Mouse (Mus musculus) heart, postnatal 25 days (tissue): ENCODE results near the gene Fuca1. TPM values are rescaled to one million over a fixed set of nuclear protein-coding genes. Genes with fewer than 3 reads are reported as not detected.
A peak's percentile ranks its signal among the peaks of the same experiment; 100 is the strongest.

Experiments used
- DNase-seq: peaks from one replicate; pipeline ENCODE4 v3.0.0; 2022; ENCODE audit warnings: low spot score
- intact Hi-C: fragments of 180-260 bp; cut with DNase I; formaldehyde crosslinking; loops from one replicate; pipeline ENCODE4 v1.15.1; 2025
- total RNA-seq, 2 experiments: library from RNA; stranded (reverse); gene quantifications; 2 replicates each; pipeline ENCODE4 v1.2.3; 2021

The Fuca1 gene
- total RNA-seq, 2 experiments from 2014 or later = 27.4 to 29.0 TPM

DNA sequence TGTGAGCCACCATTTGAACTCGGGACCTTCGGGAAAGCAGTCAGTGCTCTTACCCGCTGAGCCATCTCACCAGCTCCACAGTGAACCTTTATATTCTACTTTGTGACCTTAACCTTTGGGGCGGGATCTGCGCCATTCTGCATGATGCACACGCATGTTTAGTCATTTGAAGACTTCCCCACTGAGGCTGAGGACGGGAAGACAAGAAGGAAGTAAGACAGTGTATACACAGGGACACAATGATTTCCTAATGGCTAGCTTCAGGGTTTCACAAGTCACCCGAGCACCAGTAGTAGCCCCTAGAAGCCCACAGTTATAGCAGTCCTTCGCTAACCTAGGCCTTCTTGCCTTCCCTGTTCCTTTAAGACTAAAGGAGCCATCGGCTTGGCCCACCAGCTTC lies 25.2 kb downstream of the Fuca1 start:
- intact Hi-C loops = no loop called here
- DNase-seq = no peak

DNA sequence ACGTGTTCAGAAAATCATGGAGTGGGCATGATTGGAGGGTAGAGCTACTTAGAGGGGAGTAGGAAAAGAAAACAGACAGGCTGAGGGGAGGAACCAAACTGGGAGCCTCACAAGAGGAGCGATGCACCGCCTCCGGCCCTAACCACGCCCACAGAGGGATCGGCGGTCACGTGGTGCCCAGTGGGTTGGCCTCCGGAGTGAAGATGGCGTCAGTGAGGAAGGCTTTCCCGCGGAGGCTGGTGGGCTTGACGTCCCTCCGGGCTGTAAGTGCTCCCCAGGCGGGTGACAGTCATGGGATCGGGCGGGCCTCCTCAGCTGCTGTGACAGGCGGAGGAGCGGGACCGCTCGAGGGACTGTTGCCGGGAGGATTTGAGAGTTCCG lies 25.7 kb downstream of the Fuca1 start, which contains the start of gene Hmgcl:
TSS of gene Hmgcl (plus strand) at position 171 of the 381 bp plus-strand sequence.
- intact Hi-C loops = no loop called here
- peak; percentile 91 for DNase-seq

DNA sequence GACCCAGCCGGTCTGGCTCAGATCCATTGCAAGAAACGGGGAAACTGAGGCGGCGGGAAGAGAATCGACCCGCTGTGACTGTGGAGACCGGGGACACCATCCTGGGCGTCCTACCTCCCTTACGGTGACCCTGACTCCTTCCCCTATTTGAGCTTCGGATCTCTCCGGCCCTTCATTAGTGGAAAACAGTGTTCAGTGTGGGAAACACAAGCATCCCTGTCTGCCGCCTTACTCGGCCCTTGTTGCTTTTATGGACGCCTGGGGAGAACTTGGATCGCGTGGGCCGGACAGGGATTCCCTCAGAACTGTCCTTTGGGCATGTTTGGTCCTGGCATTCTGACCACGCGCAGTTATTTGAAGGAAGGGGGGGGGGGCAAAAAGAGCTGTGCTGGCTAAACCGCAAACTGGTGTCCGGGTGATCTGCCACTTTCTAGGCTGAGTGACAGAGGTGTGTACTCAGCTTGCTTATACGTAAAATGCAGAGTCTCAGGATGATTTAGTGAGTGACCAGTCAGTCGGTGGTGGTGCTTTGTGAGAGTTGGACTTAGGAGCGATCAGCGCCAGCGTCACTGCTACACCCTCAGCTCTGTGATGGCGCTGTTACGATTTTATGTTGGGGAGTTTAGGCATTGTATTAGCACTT lies 26.2 kb downstream of the Fuca1 start:
- no peak for DNase-seq
- intact Hi-C loops = no loop called here

DNA sequence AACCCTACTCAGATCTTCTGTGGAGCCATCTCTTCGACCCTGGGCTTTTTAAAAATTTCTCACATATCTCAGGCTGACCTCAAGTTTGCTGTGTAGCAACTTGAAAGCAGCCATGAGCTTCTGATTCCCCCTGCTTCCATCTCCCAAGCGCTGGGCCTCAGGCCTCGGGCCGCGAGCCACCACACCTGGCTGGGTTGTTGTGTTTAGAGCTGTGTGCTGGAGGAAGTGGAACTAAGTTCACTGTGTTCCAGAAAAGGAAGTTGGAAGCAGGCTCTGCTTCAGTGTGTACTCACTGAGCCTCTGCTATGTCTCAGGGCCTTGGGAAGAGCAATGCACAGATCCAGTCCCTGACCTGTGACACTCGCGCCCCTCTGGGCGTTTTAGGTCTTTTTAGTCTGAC lies 27.6 kb downstream of the Fuca1 start:
- intact Hi-C loops = no loop called here
- DNase-seq = no peak

DNA sequence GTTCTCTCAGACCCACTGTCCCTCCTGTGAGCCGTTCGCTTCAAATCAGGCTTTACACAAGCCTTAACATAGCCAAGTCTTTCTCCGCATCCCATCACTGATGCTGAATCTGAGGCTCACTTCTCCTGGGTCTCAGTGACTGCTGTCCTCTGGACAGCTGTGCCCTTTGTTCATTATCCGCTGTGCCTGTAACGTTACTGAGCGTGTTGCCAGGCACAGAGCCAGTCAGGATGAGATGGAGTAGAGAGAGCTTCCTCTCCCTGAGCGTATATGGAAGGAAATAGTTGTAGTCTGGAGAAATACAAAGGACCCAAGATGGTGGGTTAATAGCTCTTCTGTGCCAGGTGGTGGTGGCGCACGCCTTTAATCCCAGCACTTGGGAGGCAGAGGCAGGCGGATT lies 28.9 kb downstream of the Fuca1 start:
- intact Hi-C loops = no loop called here
- no peak for DNase-seq

DNA sequence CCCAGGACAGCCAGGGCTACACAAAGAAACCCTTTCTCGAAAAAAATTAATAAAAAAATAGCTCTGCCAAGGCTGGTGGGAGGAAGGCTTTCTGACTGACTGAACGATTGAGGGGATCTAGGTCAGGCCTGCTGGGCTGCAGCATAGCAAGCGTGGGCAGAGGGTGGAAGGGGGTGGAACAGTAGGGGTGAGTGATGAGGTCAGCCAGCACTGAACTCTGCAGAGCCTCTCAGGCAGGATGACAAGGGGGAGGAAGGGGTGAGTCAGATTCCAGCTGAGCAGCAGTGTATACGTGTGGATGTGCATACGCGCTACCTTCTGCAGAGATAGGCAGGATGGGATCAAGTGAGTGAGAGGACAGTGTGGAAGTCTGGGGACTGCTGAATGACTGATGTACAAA lies 29.4 kb downstream of the Fuca1 start:
- no peak for DNase-seq
- intact Hi-C loops = no loop called here

DNA sequence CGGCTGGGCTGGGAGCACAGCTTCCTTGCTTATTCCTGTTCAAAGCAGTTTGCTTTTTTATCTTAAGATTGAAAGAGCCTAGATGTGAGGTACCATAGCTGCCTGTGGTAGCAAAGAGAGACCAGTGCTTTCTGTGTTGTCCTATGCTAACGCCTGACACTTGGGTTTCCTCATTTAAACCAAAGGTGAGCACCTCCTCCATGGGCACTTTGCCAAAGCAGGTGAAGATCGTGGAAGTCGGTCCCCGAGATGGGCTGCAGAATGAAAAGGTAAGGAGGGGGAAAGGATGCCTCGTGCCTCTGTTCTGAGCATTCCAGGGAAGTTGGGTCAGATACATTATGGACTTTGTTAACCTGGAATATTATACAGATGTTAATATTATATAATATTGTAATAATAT lies 29.8 kb downstream of the Fuca1 start:
- intact Hi-C loops = no loop called here
- no peak for DNase-seq

DNA sequence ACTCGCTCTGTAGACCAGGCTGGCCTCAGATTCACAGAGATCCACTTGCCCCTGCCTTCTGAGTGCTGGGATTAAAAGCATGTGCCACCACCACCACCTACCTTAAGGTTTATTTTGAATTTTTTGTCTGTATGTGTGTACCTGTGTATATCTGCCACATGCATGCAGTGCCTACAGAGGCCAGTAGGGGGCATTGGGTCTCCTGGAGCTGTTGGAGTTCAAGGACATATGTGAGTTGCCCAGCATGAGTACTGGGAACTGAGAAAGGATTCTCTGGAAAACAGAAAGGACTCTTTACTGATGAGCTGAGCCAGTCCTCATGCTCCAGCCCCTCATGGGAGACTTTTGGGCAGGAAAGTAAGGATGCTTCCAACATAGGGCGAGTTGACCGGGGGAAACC lies 31.0 kb downstream of the Fuca1 start:
- intact Hi-C loops = no loop called here

DNA sequence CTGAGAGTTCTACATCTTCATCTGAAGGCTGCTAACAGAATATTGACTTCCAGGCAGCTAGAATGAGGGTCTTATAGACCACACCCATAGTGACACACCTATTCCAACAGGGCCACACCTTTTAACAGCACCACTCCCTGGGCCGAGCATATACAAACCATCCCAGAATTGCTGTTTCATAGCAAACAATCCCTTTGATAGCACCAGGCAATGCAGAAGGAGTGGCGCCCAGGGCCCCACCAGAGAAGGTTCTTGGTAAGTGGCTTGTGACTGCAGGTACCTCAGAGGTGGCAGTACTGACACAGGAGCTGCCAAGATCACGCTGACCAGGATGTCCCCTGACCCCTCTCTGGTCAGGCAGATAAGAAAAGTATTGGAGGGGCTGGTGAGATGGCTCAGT lies 32.6 kb downstream of the Fuca1 start:
- no peak for DNase-seq
- intact Hi-C loops = no loop called here

More for the DNA sequence above, 31.0 kb downstream of the Fuca1 start:
- DNase-seq = no peak

DNA sequence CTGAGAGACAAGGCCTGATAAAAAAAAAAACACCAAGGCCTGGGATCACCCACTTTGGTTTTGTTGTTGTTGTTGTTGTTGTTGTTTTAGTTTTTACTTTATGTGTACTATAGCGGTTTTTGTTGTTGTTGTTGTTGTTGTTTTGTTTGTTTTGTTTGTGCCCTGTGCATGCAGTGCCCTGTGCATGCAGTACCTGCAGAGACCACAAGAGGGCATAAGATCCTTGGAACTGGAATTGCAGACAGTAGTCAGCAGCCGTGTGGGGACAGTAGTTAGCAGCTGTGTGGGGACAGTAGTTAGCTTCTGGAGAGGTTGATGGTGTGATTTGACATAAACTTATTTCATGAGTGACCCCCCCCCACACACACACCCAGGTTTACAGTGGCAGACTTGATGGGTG lies 33.7 kb downstream of the Fuca1 start:
- intact Hi-C loops = no loop called here

DNA sequence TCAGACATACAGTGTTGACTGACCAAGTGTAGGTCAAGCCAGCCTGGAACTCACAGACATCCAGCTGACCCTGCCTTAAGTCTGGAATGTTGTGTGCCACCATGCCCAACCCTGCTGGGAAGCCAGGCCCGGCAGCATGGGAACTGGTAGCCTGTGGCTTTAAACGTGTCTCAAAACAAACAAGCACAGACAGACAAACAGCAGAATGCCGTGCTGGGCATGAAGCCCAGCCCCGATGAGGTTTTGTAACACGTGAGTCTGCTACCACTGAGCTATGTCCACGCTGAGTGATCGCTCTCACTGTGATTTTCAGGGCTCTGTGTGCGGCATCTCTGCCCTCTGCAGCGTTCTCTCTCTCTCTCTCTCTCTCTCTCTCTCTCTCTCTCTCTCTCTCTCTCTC lies 35.4 kb downstream of the Fuca1 start:
- no peak for DNase-seq
- intact Hi-C loops = no loop called here

More for the DNA sequence above, 33.7 kb downstream of the Fuca1 start:
- DNase-seq = no peak

DNA sequence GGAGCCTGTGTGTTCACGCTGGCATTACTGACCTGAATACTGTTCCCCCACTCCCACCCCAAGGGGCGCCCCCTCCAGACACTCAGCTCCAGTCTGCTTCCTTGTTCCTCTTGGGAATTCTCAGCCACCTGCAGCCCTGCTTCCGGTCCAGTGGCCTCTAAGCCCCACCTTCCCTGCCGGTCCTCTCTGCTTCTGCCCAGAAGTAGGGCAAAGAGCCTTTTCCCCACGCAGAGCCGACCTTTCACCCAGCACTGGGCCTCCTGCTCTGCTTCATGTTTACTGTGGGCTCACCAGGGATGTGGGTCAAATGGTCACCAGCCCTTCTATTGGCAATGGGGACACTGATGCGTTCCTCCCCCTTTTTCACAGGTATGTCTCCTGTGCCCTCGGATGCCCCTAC lies 37.8 kb downstream of the Fuca1 start:
- DNase-seq = no peak
- intact Hi-C loops = no loop called here

DNA sequence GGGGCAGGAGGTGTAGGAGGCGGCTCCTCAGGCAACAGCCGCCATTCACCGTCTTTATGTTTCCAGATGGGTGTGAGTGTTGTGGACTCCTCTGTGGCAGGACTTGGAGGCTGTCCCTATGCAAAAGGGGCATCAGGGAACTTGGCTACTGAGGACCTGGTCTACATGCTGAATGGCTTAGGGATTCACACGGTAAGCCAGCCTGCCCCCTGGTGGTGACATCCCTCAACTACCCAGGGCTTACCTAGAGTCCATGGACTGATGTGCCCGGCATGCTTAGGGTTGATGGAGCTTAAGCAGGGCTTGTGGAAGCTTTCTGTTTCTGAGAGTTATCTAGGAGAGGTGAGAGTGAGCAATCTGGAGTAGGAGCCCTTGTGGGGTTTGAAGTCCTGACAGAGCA lies 40.2 kb downstream of the Fuca1 start:
- DNase-seq = no peak
- intact Hi-C loops = loop anchor here (2.0 to 5.0 kb wide), 2 partner anchors 72 to 92 kb away; partner anchors contain the start of gene Rpl11

DNA sequence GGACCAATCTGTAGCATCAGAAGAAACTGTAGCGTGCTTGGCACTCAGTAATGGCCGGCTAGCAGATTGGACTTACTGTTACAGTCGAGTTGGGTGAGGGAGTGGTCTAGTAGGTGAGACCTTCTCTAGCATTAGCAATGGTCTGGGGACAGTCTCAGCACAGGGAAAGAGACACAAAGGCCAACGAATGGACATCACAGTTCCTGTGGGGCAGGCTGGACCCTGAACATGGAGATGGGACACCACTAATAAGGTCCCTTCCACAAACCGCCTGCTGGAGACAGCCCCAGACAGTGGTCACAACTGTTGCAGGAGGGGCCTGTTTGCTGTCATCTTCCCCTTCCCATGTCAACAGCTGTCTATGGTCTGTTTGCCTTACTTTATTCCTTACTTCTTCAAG lies 41.2 kb downstream of the Fuca1 start:
- intact Hi-C loops = loop anchor here (2.0 to 5.0 kb wide), 2 partner anchors 73 to 91 kb away; partner anchors contain the start of gene Rpl11
- no peak for DNase-seq

DNA sequence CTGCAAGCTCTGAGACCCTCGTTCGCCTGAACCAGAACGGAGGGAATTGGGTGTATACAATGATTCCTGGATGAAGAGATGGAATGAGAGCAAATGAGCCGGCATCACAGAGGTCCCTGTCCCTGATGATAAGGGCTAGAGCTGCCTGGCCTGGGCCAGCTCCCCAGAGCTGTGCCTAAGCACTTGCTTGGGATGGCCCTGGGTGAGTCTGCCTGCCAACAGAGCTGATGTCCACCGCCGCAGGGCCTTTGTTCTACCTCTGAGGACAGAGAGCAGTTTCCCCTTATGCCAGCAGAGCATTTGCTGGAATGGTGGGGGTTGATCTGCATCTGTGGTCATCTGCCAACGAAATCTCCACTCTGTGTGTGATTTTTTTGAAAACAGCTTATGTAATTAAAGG lies 41.7 kb downstream of the Fuca1 start:
- intact Hi-C loops = loop anchor here (5.0 kb wide), 1 partner anchor 90 kb away; the partner anchor contains the start of gene Rpl11

DNA sequence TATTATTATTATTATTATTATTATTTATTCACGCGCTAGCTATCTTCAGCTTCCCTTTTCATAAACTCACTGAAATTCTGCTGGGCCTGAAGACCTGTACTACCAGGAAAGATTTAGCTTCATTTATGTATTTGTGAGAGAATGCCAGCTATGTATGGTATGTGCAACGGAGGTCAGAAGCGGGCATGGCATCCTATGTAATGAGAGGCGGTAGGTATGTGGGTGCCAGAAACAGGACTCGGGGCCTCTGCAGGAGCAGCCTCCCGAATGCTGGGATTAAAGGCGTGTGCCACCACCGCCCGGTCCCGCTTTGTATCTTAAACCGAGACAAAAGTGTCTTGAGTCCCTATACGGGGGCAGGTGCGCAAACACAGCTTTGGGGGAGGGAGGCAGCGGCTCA lies 42.4 kb downstream of the Fuca1 start:
- intact Hi-C loops = loop anchor here (5.0 kb wide), 1 partner anchor 89 kb away; the partner anchor contains the start of gene Rpl11

More for the DNA sequence above, 41.7 kb downstream of the Fuca1 start:
- DNase-seq = no peak

DNA sequence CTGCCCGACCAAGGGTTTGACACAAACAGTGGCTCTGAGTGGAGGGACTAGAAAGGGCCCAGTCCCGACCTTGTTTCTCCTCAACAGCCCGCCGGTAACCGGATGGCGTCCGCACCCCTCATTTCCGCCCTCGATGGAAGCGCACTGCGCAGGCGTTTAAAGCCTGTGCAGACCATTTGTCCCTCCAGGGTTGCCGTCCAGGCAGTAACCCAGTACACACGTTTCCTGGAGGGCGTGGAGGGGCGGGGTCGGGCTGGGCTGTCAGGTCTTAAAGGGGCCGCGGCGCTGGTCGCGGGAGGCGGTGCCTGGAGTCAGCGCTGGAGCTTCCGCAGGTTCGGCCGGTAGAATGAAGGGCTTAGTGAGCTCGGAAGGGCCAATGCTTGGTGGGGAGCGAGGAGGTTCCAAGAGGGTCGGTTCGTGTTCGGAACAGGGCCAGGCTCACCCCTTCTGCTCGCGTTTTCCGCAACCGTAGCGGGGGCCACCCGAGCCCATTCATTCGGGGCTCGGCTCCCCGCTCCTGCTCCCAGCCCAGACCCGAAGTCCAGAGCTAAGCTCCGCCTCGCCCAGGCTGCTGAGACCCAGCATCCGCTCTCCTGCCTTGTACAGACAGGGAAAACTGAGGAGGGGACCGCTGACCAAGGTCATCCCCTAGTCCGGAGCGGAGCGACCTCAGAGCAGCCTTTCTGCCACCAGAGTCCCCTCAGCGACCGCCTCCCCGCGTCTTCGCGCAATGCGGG lies 43.1 kb downstream of the Fuca1 start, which contains the start of gene Gale:
TSS of gene Gale (plus strand) at position 271 of the 737 bp plus-strand sequence.
- intact Hi-C loops = loop anchor here (5.0 kb wide), 1 partner anchor 89 kb away; the partner anchor contains the start of gene Rpl11
- peak; percentile 89 for DNase-seq

More for the DNA sequence above, 42.4 kb downstream of the Fuca1 start:
- DNase-seq = no peak

DNA sequence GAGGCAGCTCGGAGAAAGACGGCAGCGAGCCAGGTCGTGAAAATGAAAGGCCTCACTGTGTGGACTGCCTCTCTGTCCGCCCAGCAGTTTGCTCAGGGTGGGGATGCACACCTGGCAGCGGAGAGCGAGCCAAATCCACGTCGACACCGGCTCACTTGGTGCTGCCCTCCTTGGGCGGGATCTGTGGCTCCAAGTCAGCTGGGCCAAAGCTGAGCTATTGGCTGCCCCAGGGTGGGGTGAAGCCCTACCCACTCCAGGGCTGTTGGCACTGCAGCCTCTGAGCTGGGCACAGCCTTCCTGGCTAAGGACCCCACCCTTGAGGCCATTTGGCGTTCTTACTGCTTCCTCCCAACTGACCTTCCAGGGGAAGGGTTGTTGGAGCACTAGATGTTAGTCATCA lies 43.9 kb downstream of the Fuca1 start:
- DNase-seq = no peak
- intact Hi-C loops = loop anchor here (5.0 kb wide), 1 partner anchor 88 kb away; the partner anchor contains the start of gene Rpl11

DNA sequence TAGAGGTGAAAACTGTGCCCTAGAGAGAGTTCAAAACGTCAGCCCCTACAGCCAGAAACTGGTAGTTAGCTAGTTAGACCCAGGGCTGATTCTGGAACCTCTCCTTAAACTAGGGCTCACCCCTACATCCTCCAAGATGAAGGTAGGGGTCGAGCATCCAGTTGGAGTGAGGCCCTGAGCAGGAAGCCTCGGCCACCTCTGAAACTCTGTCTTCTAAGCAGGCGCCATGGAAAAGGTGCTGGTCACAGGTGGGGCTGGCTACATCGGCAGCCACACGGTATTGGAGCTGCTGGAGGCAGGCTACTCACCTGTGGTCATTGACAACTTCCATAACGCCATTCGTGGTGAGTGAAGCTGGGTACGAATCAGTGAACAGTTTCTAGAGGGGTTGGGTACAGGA lies 44.6 kb downstream of the Fuca1 start:
- DNase-seq = no peak
- intact Hi-C loops = no loop called here

DNA sequence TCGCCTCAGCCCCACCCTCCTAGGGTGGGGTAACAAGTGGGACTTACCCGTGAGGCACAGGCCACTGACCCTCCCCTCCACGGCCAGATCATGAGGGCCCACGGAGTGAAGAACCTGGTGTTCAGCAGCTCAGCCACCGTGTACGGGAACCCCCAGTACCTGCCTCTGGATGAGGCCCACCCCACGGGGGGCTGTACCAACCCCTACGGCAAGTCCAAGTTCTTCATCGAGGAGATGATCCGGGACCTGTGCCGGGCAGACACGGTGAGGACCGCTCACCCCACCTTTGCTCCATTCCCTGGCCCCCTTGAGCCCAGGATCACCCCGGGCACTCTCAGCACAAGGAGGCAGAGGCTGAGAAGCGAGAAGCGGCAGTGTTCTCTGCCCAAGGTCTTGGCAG lies 45.7 kb downstream of the Fuca1 start:
- intact Hi-C loops = no loop called here
- DNase-seq = no peak
